Mouse (Mus musculus) adrenal gland, adult (tissue): ENCODE results near the gene Wbp2nl.

Experiments used
- DNase-seq, 2 experiments: peaks; one replicate each; pipeline ENCODE4 v3.0.0; 2022 to 2023; ENCODE audit warnings: low spot score in 1 of 2; ENCODE audit not compliant: inconsistent age in 2 of 2

Wbp2nl gene

GRCm38 (mm10) chr15:82347303-82347676 is 48.5 kb downstream of the Wbp2nl start:
- DNase-seq = no peak

GRCm38 (mm10) chr15:82347852-82348251 is 49.1 kb downstream of the Wbp2nl start:
- DNase-seq = peak in 1 of 2 experiments; percentile 51

- peak; percentile 9 to 52 for DNase-seq
These were observed 49.7 kb downstream of the Wbp2nl start for GRCm38 (mm10) chr15:82348258-82348998.

GRCm38 (mm10) chr15:82348999-82349341 is 50.2 kb downstream of the Wbp2nl start:
- DNase-seq = no peak

GRCm38 (mm10) chr15:82350349-82350748 is 51.6 kb downstream of the Wbp2nl start:
- peak in 1 of 2 experiments; percentile 5 for DNase-seq

- peak; percentile 22 to 60 for DNase-seq
These were observed 52.7 kb downstream of the Wbp2nl start for GRCm38 (mm10) chr15:82351480-82351879.

GRCm38 (mm10) chr15:82353078-82353744 is 54.5 kb downstream of the Wbp2nl start:
- peak in 1 of 2 experiments; percentile 85 for DNase-seq

- DNase-seq = no peak
These were observed 55.0 kb downstream of the Wbp2nl start for GRCm38 (mm10) chr15:82353745-82354113.

- peak; percentile 98 for DNase-seq
These were observed 55.6 kb downstream of the Wbp2nl start, which contains the start of gene Ndufa6 for GRCm38 (mm10) chr15:82354126-82354945. Ndufa6 (minus strand) TSS chr15:82354322.

- DNase-seq = no peak
These were observed 59.9 kb downstream of the Wbp2nl start for GRCm38 (mm10) chr15:82358431-82359260.

- DNase-seq = peak; percentile 15 to 52
These were observed 62.8 kb downstream of the Wbp2nl start for GRCm38 (mm10) chr15:82361459-82362018.

- peak; percentile 31 to 59 for DNase-seq
These were observed 63.5 kb downstream of the Wbp2nl start for GRCm38 (mm10) chr15:82362234-82362633.

- peak in 1 of 2 experiments; percentile 14 for DNase-seq
These were observed 65.0 kb downstream of the Wbp2nl start for GRCm38 (mm10) chr15:82363801-82364200.
